Mouse (Mus musculus) layer of hippocampus, adult 18-20 months (tissue): ENCODE measurements around the gene Cnfn. TPM values are rescaled to one million over a fixed set of nuclear protein-coding genes. Genes with fewer than 3 reads are reported as not detected.
"Not testable (repeated sequence)": the region's sequence is repeated elsewhere in the genome, so short reads cannot be mapped to it uniquely, and the experiment has no call there.

Source experiments
- DNase-seq, 2 experiments: peaks; one replicate each; pipeline ENCODE4 v3.0.0; 2022; ENCODE audit warnings: low spot score in 2 of 2
- total RNA-seq, 2 experiments: library from RNA; stranded (reverse); gene quantifications; 2 replicates each; pipeline ENCODE4 v1.2.3; 2021

Cnfn gene
- total RNA-seq, 2 experiments from 2014 or later: not detected

DNA sequence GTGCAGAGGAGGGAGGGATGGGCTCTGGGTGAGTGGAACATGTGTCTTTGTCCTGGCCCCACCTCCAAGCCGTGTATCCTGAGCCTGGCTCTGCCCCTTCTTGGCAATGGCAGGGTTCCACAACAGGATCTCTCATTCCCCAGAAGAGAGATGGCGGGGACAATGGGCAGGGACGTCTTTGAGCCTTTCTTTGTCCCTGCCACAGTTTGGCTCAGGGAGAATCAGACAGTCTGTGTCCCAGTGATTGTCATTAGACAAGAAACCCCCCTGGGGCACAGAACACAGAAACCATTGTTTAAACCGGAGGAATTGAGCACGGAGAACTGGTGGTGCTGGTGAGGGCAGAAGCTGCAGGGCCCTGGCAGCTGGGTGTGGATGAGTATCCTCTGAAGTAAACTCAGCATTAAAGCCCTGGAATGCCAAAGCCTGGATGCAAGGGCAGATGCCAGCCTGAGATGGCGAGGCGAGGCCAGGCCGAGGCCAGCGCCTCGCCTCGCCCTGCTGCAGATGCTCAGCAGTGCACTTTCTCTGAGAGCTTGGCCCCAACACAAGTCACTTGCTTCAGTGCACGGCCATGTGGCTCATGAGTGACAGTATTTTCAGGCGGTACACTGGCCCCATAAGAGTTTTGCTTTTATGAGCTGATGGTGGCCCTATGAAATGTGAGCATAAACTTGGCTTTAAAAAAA, 3.4 kb downstream of the Cnfn start:
- DNase-seq: no peak

DNA sequence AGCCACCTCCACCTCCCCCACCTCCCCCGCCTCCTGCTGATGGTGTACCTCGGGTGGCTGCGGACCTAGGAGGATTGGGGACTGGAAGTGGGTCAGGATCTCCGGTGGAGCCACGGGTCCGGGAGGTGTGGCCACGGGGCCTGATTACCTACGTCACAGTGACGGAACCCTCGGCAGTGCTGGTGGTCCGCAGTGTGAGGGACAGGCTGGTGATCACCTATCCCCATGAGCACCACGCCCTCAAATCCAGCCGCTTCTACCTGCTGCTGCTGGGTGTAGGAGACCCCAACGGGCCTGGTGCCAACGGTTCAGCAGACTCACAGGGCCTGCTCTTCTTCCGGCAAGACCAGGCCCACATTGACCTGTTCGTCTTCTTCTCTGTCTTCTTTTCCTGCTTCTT, 5.9 kb downstream of the Cnfn start:
- DNase-seq: no peak

DNA sequence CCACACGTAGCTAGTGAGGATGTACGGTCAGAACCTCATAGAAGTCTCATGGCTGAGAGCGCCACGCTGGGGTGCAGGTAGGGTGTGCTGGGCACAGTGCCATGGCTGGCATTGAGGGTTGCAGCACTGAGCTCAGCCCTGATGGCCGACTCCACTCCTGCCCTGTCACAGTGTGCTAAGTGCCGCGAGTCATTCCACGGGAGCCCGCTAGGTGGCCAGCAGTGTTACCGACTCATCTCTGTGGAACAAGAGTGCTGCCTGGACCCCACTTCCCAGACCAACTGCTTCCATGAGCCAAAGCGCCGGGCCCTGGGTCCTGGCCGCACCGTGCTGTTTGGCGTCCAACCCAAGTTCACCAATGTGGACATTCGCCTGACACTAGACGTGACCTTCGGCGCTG, 6.4 kb downstream of the Cnfn start:
- no peak for DNase-seq

DNA sequence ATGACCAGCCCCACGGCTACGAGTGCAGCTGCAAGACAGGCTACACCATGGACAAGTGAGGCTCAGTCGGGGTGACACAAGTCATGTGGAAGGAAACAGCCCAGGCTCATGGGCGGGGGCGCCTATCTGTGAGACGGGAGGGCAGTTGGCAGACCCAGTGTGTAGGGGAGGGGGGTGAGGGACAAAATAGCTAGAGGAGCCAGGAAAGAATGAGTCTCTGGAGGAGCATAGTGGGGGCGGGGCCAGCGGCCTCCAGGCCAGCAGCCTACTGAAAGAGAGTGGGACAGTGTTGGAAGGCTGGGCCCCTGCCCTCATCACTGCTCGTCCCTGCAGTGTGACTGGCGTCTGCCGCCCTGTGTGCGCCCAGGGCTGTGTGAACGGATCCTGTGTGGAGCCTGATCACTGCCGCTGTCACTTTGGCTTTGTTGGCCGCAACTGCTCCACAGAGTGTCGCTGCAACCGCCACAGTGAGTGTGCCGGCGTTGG, 10.8 kb downstream of the Cnfn start:
- no peak for DNase-seq

DNA sequence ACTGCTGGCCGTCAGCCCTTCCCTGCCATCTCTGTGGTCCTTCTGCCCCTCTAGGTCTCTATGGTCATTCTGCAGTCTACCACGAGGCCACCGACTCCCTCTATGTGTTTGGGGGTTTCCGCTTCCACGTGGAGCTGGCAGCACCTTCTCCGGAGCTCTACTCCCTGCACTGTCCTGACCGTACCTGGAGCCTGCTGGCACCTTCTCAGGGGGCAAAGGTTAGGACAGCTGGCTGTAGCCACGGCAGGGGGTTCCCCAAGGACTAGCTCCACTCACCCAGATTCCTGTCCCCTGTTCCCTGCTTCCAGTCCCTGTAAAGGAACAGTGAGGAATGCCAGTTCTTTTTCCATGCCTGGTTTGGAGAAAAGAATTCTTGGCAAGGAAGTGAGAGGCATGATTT, 20.7 kb downstream of the Cnfn start:
- DNase-seq: no peak

DNA sequence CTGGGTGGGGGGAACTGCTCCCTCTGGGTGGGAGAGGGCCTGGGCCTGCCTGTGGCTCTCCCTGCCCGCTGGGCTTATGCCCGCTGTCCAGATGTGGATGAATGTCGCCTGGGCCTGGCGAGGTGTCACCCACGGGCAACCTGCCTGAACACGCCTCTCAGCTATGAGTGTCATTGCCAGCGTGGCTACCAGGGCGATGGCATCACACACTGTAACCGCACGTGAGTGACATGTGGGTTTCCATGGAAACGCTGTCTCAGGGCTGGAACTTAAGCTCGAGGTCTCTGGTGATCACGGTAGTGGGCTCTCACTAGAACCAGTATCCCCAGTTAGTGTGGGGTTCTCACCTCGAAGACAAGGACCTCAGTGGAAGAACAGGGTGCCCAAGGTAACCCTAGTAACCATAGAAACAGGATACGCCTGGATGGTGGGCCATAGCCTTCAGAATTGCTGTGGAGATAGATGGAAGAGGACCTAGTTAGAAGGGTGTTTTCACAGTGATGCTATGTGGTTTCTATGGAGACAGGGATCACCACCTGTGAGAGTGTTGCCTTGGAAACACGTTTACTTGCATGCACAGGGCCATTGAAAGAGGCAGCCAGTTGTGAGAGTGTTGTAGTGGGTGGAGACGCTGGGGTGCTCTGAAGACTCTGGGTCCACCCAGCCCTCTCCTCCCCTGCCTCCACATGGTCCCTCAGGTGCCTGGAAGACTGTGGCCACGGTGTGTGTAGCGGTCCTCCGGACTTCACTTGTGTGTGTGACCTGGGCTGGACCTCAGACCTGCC, 28.3 kb downstream of the Cnfn start:
- DNase-seq: peak; percentile 28 to 66

DNA sequence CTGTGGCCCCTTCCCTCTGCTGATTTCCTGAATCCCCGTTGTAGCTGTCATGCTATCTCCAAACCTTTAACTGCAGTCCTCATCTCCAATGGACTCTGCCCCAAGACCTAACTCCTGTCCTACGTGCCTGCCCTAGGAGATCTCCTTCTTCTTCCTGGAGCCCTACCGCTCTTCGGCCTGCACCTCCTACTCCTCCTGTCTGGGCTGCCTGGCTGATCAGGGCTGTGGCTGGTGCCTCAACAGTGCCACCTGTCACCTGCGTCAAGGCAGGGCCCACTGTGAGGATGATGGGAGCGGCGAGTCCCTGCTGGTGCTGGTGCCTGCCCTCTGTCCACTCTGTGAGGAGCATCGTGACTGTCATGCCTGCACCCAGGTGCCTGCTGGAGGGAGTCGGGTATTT, 30.2 kb downstream of the Cnfn start:
- no peak for DNase-seq

DNA sequence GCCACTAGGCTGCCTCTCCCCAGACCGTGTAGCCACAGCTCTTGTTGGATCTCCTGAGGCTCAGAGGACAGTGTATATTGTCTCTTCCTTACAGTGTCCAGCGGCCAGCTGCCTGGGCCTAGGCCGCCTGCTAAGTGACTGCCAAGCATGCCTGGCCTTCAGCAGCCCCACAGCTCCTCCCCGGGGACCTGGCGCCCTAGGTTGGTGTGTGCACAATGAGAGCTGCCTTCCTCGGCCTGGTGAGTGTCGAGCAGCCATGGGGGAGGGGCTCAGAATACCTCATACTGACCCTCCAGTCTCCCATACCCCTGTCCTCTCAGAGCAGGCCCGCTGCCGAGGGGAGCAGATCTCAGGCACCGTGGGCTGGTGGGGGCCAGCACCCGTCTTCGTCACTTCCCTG, 35.1 kb downstream of the Cnfn start:
- no peak for DNase-seq

DNA sequence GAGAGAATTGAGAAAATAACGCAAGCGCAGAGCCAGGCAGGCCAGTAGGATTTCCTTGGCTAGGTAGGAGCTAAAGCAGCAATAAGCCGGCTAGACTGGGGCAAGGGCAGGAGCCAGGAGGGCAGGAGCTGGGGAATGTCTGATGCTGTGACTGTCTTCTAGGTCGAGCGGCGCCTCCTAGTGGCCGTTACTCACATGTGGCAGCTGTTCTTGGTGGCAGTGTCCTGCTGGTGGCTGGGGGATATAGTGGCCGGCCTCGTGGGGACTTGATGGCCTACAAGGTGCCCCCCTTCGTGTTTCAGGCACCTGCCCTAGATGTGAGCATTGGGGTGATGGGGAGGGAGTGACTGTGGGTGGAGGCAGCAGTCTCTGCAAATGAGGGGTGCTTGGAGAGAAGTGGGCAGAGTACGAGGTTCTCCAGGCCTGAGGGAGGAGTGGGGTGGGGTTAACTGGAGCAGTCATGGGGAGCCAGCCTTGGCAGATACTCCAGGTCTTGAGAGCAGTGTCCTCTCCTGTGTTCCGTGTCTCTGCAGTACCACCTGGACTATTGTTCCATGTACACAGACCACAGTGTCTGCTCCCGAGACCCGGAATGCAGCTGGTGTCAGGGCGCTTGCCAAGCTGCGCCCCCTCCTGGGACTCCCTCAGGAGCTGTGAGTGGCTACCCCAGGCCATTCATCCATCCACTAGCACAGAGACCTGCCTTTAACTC, 35.8 kb downstream of the Cnfn start:
- peak in 1 of 2 experiments; percentile 77 for DNase-seq

DNA sequence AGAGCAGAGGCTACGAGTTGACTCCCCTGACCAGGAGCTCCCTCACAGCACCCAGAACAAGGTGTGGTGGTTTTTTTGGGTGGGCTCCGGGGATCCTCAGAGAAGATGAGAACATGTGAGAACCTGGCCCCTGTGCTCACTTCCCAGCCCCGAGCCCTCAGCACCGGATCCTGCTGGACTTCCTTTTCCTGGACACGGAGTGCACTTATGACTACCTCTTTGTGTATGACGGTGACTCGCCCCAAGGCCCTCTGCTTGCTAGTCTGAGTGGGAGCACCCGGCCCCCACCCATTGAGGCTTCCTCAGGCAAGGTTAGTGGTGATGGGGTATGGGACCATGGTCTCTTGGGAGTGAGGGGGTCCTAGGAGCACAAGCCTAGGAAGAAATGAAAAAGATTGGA, 43.3 kb downstream of the Cnfn start:
- no peak for DNase-seq

DNA sequence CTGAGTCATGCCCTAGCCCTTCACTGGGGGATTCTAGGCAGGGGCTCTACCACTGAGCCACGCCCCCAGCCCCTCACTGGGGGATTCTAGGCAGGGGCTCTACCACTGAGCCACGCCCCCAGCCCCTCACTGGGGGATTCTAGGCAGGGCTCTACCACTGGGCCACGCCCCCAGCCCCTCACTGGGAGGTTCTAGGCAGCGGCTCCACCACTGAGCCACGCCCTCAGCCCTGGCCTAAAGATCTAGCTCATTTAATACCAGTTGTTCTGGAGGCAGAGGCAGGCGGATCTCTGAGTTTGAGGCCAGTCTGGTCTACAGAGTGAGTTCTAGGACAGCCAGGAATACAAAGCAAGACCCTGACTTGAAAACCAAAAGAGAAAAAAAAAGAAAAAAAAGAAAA, 44.1 kb downstream of the Cnfn start:
- not testable (repeated sequence) for DNase-seq

DNA sequence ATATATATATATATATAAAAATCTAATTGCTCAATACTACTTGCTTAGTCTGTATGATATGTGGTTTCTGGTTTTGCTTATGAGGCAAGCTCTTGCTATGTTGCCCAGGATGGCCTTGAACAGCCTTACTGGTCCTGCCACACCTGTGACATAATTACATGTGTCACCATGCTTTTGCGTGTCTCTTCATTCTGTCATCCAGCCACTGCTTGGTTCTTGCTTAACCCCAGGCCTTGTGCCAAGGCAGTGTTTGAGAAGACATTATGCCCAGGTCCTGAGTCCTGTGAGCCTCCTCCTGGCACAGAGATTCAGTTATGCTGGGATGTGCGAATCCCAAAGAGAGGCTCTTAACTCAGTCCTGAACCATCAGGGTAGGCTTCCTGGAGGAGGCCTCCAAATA, 46.3 kb downstream of the Cnfn start:
- DNase-seq: no peak

DNA sequence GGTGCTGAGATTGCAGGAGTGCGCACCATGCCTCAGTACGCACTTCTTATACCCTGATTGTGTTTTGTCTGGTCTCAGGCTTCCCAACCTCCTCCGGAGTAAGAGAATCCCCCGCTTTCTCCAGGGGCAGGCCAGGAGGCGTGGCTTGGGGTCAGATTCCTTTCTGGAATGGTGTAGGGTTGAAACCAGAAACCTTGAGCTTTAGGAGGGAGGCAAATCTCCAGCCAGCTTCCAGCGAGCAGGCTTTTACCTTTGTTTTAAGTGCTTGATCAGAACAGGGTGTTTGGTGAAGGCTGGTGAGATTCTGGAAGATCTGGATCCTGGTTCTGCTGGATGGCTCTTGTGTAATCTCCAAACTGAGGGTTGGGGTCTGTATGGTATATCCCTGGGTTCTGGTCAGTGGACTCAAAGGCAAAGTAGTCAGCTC, 47.5 kb downstream of the Cnfn start:
- no peak for DNase-seq

Other genes with a start within 250 kb of the Cnfn start
- 1 to 10 TPM; 6.9 to 8.1 TPM for gene Pou2f2, start 190.0 kb downstream of the Cnfn start, total RNA-seq
- gene Dedd2, start 149.1 kb downstream of the Cnfn start, total RNA-seq: 10 to 100 TPM; 26.8 to 29.9 TPM
- 10 to 100 TPM; 12.6 to 12.7 TPM for gene Zfp526, start 148.3 kb downstream of the Cnfn start, total RNA-seq
- gene Gsk3a, start 131.9 kb downstream of the Cnfn start, total RNA-seq: 100 to 1,000 TPM; 208 to 221 TPM
- 10 to 100 TPM; 43.1 to 46.3 TPM for gene Erf, start 119.0 kb downstream of the Cnfn start, total RNA-seq
- gene Cic, start 102.0 kb downstream of the Cnfn start, total RNA-seq: 100 to 1,000 TPM; 198 to 203 TPM
- 10 to 100 TPM; 19.3 to 27.7 TPM for gene Pafah1b3, start 71.7 kb downstream of the Cnfn start, total RNA-seq
- gene Prr19, start 68.3 kb downstream of the Cnfn start, total RNA-seq: not detected
- 10 to 100 TPM; 23.0 to 25.0 TPM for gene Tmem145, start 63.6 kb downstream of the Cnfn start, total RNA-seq
- gene Megf8, start 52.6 kb downstream of the Cnfn start, total RNA-seq: 10 to 100 TPM; 99.1 to 99.9 TPM
- gene Lipe, start 29.0 kb upstream of the Cnfn start, total RNA-seq: 10 to 100 TPM in 1 of 2 experiments, 1 to 10 TPM in 1; 9.4 to 11.0 TPM
- not detected for gene Cxcl17, start 43.2 kb upstream of the Cnfn start, total RNA-seq
- gene Ceacam1, start 107.9 kb upstream of the Cnfn start, total RNA-seq: 1 to 10 TPM; 3.2 to 3.8 TPM
- under 1 TPM; 0.72 to 0.99 TPM for gene Ceacam2, start 170.1 kb upstream of the Cnfn start, total RNA-seq
- under 1 TPM in 1 of 2 experiments, not detected in 1; 0.38 TPM for gene Erich4, start 246.2 kb upstream of the Cnfn start, total RNA-seq
- gene Dmac2, start 249.7 kb upstream of the Cnfn start, total RNA-seq: 10 to 100 TPM; 50.5 to 53.9 TPM